12 mouse cellular contexts compared by ENCODE assay signal in the genomic region with DNA sequence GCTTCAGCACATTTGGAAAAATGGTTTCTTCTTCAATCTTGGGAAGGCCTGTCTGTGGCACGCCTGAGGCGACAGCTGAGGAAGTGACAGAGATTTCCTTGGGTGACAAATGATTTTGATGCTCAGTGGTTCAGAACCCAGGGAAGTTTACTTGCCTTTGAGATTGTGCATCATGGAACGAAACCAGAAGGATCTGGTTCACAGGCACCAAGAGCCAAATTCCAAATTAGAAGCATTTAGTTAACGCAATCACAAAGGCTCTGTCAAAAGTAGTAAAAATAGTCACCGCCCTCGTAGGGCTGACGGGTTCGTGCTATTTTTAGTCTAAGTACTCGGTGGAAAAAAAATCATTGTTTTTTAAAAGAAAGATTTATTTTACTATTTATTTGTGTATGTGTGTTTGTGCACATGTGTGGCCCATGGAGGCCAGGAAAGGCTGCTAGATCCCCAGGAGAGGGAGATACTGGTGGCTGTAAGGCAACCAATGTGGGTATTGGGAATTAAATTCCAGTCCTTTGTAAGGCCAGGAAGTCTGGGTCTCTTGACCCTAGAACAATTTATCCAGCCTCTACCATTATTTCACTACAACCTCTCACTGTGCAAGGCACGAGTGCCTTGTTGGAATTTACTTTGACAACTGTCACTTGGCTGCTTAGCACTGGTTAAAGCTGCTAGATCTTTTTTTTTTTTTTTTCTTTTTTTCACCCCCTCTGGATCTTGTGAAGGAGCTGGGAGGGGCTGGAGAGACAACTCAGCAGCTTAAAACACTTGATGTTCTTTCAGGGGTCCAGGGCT.
DNase-seq lines count a peak whose midpoint lies in the region; ATAC-seq lines count a peak whose summit lies in the region.
"Had no signal": no experiment of that assay in that cellular context is flagged by ENCODE, and none has a peak within 500 bp of the region (broad histone marks: within the 10 kb centered on the region; RNA-seq: fewer than 3 reads in every experiment).

No protein-coding gene starts in this region.

- H3K4me1 ChIP-seq in kidney, embryonic 14.5 days (ENCODE audit: control insufficient read depth, insufficient read depth, low read length) = no peaks in the 10 kb centered on the region
- peaks cover 6% of the 10 kb centered on the region; the same call in 1 of the 2 replicates for H3K4me1 ChIP-seq in heart, embryonic 15.5 days (replicated peaks)
- H3K4me1 ChIP-seq in liver, embryonic 11.5 days (replicated peaks; ENCODE audit: control insufficient read depth, insufficient read depth, low read length) = no peaks in the 10 kb centered on the region

- no peak overlapping the region for H3K27ac ChIP-seq in kidney, embryonic 14.5 days (ENCODE audit: low read depth, low read length)
- peak overlapping the region; percentile 22; the same call in 1 of the 2 replicates for H3K27ac ChIP-seq in heart, embryonic 15.5 days
- H3K27ac ChIP-seq in liver, embryonic 11.5 days (ENCODE audit: low read depth, low read length) = no peak overlapping the region
- H3K27ac ChIP-seq: gastrocnemius, adult 2 months; macrophage had no signal

- no peak overlapping the region for H3K4me2 ChIP-seq in kidney, embryonic 14.5 days (replicated peaks; ENCODE audit: low read depth, low read length)
- H3K4me2 ChIP-seq in heart, embryonic 15.5 days = no peak overlapping the region
- no peak overlapping the region for H3K4me2 ChIP-seq in liver, embryonic 11.5 days

- no peaks in the 10 kb centered on the region for H3K27me3 ChIP-seq in kidney, embryonic 14.5 days (ENCODE audit: control insufficient read depth, insufficient read depth, low read length)
- H3K27me3 ChIP-seq in heart, embryonic 15.5 days = no peaks in the 10 kb centered on the region
- H3K27me3 ChIP-seq in liver, embryonic 11.5 days (replicated peaks; ENCODE audit: control insufficient read depth, insufficient read depth, low read length) = no peaks in the 10 kb centered on the region

- H3K9me3 ChIP-seq in kidney, embryonic 14.5 days (ENCODE audit: control insufficient read depth, low read length) = no peaks in the 10 kb centered on the region
- no peaks in the 10 kb centered on the region for H3K9me3 ChIP-seq in heart, embryonic 15.5 days (replicated peaks)
- no peaks in the 10 kb centered on the region for H3K9me3 ChIP-seq in liver, embryonic 11.5 days (ENCODE audit: control insufficient read depth, low read length)

- no peak overlapping the region for H3K4me3 ChIP-seq in kidney, embryonic 14.5 days (ENCODE audit: low read length)
- H3K4me3 ChIP-seq in heart, embryonic 15.5 days = no peak overlapping the region
- H3K4me3 ChIP-seq in liver, embryonic 11.5 days (ENCODE audit: low read depth, low read length) = no peak overlapping the region
- H3K4me3 ChIP-seq: gastrocnemius, adult 2 months had no signal

- no peak for DNase-seq in kidney, postnatal 10 days
- peak; percentile 49 for DNase-seq in brain, adult 2 months (ENCODE audit: low read depth, low spot score)
- DNase-seq in embryo, embryonic 10 days (ENCODE audit: low spot score) = peak; percentile 37
- no peak for DNase-seq in thymus, postnatal 25 days
- DNase-seq in natural killer cell, adult 2 months (ENCODE audit: low spot score in 2 of 2) = no peak
- no peak for DNase-seq in liver, embryonic 11.5 days (ENCODE audit: low spot score)
- DNase-seq: adrenal gland, postnatal 25 days; cerebellum, adult 8-10 months; gastrocnemius, adult 2 months had no signal

- H3K9ac ChIP-seq in kidney, embryonic 14.5 days (ENCODE audit: low read depth, low read length) = no peak overlapping the region
- no peak overlapping the region for H3K9ac ChIP-seq in heart, embryonic 15.5 days
- H3K9ac ChIP-seq in liver, embryonic 11.5 days (ENCODE audit: low read depth, low read length) = no peak overlapping the region

- H3K36me3 ChIP-seq in kidney, embryonic 14.5 days (ENCODE audit: control insufficient read depth, insufficient read depth, low read length) = no peaks in the 10 kb centered on the region
- no peaks in the 10 kb centered on the region for H3K36me3 ChIP-seq in heart, embryonic 15.5 days
- H3K36me3 ChIP-seq in liver, embryonic 11.5 days (ENCODE audit: control insufficient read depth, insufficient read depth, low read length) = no peaks in the 10 kb centered on the region

- WGBS in kidney, embryonic 14.5 days = 36% methylated on average over 10 of the region's 10 CpGs
- WGBS in heart, embryonic 15.5 days = 28% methylated on average over 10 of the region's 10 CpGs
- WGBS in liver, embryonic 11.5 days = 65% methylated on average over 10 of the region's 10 CpGs

- peak; percentile 75 for ATAC-seq in kidney, embryonic 14.5 days (ENCODE audit: low FRiP score, low TSS enrichment)
- ATAC-seq in heart, embryonic 15.5 days (replicated peaks; ENCODE audit: insufficient number of reproducible peaks, insufficient read depth, low FRiP score, low read depth) = no peak
- no peak for ATAC-seq in liver, embryonic 11.5 days (replicated peaks; ENCODE audit: low FRiP score)

Comparison
In these comparisons a context has a peak if more than half of its experiments do, and no peak if none do; other contexts are left out.
1. DNase-seq: peak in brain, adult 2 months (single experiment) and embryo, embryonic 10 days (single experiment); none in kidney, postnatal 10 days (single experiment), thymus, postnatal 25 days (single experiment), natural killer cell, adult 2 months (0 of 2) and liver, embryonic 11.5 days (single experiment).